Mouse (Mus musculus) hindbrain, postnatal 0 days (tissue): Measurements from ENCODE around the gene Elp4. TPM values are rescaled to one million over a fixed set of nuclear protein-coding genes. Genes with fewer than 3 reads are reported as not detected.
A peak's percentile ranks its signal among the peaks of the same experiment; 100 is the strongest.

ENCODE experiments used
- ATAC-seq: fragments of 200-750 bp; cut with Nextera tagmentation; 2 replicates; pipeline ENCODE4 v1.8.0; 2017; ENCODE audit warnings: mild to moderate bottlenecking, moderate TSS enrichment, moderate library complexity
- DNase-seq: peaks from one replicate; pipeline ENCODE4 v3.0.0-alpha.2; 2015; ENCODE audit warnings: low spot score
- H3K27ac ChIP-seq: fragments of 300-500 bp; sonication (generic); 2 replicates; pipeline ENCODE4 v1.5.1; 2014; ENCODE audit warnings: mild to moderate bottlenecking
- H3K27me3 ChIP-seq: fragments of 300-500 bp; sonication (generic); 2 replicates; pipeline ENCODE4 v1.6.1; 2014; ENCODE audit warnings: low read length, mixed read lengths; ENCODE audit not compliant: insufficient read depth
- H3K36me3 ChIP-seq: fragments of 300-500 bp; sonication (generic); 2 replicates; pipeline ENCODE4 v1.6.1; 2014; ENCODE audit warnings: low read length, mixed read lengths; ENCODE audit not compliant: insufficient read depth
- H3K4me1 ChIP-seq: fragments of 300-500 bp; sonication (generic); 2 replicates; pipeline ENCODE4 v1.6.1; 2014; ENCODE audit warnings: antibody characterized with exemption, low read length, mixed read lengths; ENCODE audit not compliant: insufficient read depth
- H3K4me2 ChIP-seq: fragments of 300-500 bp; sonication (generic); 2 replicates; pipeline ENCODE4 v1.6.1; 2014; ENCODE audit warnings: low read depth, mild to moderate bottlenecking, low read length, moderate library complexity, mixed read lengths
- H3K4me3 ChIP-seq: fragments of 300-500 bp; sonication (generic); 2 replicates; pipeline ENCODE4 v1.5.1; 2014; ENCODE audit warnings: low read length
- H3K9ac ChIP-seq: fragments of 300-500 bp; sonication (generic); replicated peaks from 2 replicates; pipeline ENCODE4 v1.6.1; 2014; ENCODE audit warnings: mild to moderate bottlenecking, low read length, moderate library complexity, mixed read lengths
- H3K9me3 ChIP-seq: fragments of 300-500 bp; sonication (generic); 2 replicates; pipeline ENCODE4 v1.6.1; 2016; ENCODE audit warnings: low read length, mixed read lengths
- CTCF ChIP-seq: IDR thresholded peaks from 2 replicates; pipeline ENCODE4 v1.5.1; 2016; ENCODE audit warnings: antibody characterized with exemption, control low read depth, low read depth
- WGBS: fragments of 180-500 bp; shearing (Covaris S2); extraction: QIAGEN DNeasy Blood & Tissue Kit; methylation state at CpG from one replicate; pipeline ENCODE4 v1.1.7; 2014; 5-methylcytosine and 5-hydroxymethylcytosine counted together
- polyA plus RNA-seq: library from polyadenylated mRNA; unstranded; fragments of >200 nt; fragmentation: Nextera tagmentation; extraction: Ambion mirVana; gene quantifications from 2 replicates; pipeline ENCODE4 v1.2.1, GENCODE M21; 2015
- total RNA-seq: library from RNA; depleted of rRNA; stranded (reverse); fragments of >200 nt; gene quantifications from 2 replicates; pipeline ENCODE4 v1.2.3, GENCODE M21; 2014

Gene Elp4
- total and polyA plus RNA-seq, 2 experiments from 2014 or later = 15.9 to 31.0 TPM

GRCm38 (mm10) chr2:105669881-105670730 is 234.3 kb downstream of the Elp4 start:
- Histone ChIP-seq H3K4me2 (peak overlapping the region; percentile 65), H3K36me3 (no peaks in the 10 kb centered on the region), H3K4me1 (peaks cover 4% of the 10 kb centered on the region; the same call in 1 of the 2 replicates), H3K9ac (peak overlapping the region; percentile 84), H3K9me3 (no peaks in the 10 kb centered on the region), H3K27ac (peak overlapping the region; percentile 68), H3K27me3 (peaks cover 39% of the 10 kb centered on the region), H3K4me3 (peak overlapping the region; percentile 60)
- WGBS = 8% methylated on average over 29 of the region's 29 CpGs
- ATAC-seq = no peak
- peak; percentile 15 for DNase-seq
- no peak for TF ChIP-seq CTCF

- Histone ChIP-seq H3K27me3 (peaks cover 40% of the 10 kb centered on the region), H3K4me3 (peak overlapping the region; percentile 60), H3K36me3 (no peaks in the 10 kb centered on the region), H3K4me2 (peak overlapping the region; percentile 65), H3K9ac (peak overlapping the region; percentile 84), H3K27ac (peak overlapping the region; percentile 68; the same call in 1 of the 2 replicates), H3K9me3 (no peaks in the 10 kb centered on the region), H3K4me1 (peaks cover 4% of the 10 kb centered on the region; the same call in 1 of the 2 replicates)
- WGBS = 2% methylated on average over 35 of the region's 35 CpGs
- DNase-seq (peak; percentile 34), ATAC-seq (no peak)
- TF ChIP-seq CTCF = no peak
Observed at GRCm38 (mm10) chr2:105669371-105669861, 234.9 kb downstream of the Elp4 start.

- Histone ChIP-seq H3K27me3 (peaks cover 43% of the 10 kb centered on the region), H3K9me3 (no peaks in the 10 kb centered on the region), H3K9ac (peak within 1 kb of the TSS; percentile 84), H3K4me2 (peak within 1 kb of the TSS; percentile 65), H3K4me3 (peak within 1 kb of the TSS; percentile 60), H3K27ac (peak within 1 kb of the TSS; percentile 68; the same call in 1 of the 2 replicates), H3K36me3 (no peaks in the 10 kb centered on the region), H3K4me1 (peaks cover 2% of the 10 kb centered on the region; the same call in 1 of the 2 replicates)
- no peak for TF ChIP-seq CTCF
- WGBS = 1% methylated on average over 44 of the region's 44 CpGs
- ATAC-seq (peak; percentile 62), DNase-seq (peak; percentile 79)
Observed at GRCm38 (mm10) chr2:105668271-105669270, 235.8 kb downstream of the Elp4 start, which contains the start of gene Pax6. Gene Pax6, plus strand, starts transcription at chr2:105668900.

- peak overlapping the region; percentile 65 for H3K4me2 ChIP-seq
- ATAC-seq = no peak
- WGBS = 1% methylated on average over 11 of the region's 11 CpGs
Observed at GRCm38 (mm10) chr2:105667626-105667950, 236.8 kb downstream of the Elp4 start.

GRCm38 (mm10) chr2:105666763-105667625 is 237.4 kb downstream of the Elp4 start:
- no peak for TF ChIP-seq CTCF
- peak overlapping the region; percentile 41 for H3K27ac ChIP-seq
- 5% methylated on average over 41 of the region's 41 CpGs for WGBS
- DNase-seq (peak; percentile 37), ATAC-seq (no peak)
- H3K27me3 ChIP-seq = peaks cover 46% of the 10 kb centered on the region
- no peaks in the 10 kb centered on the region for H3K9me3 ChIP-seq
- no peaks in the 10 kb centered on the region for H3K4me1 ChIP-seq
- no peaks in the 10 kb centered on the region for H3K36me3 ChIP-seq
- peak overlapping the region; percentile 15 for H3K4me3 ChIP-seq
- peak overlapping the region; percentile 65 for H3K4me2 ChIP-seq
- H3K9ac ChIP-seq = peak overlapping the region; percentile 10; the same call in 1 of the 2 replicates

More at GRCm38 (mm10) chr2:105667626-105667950, 236.8 kb downstream of the Elp4 start:
- peak overlapping the region; percentile 41; the same call in 1 of the 2 replicates for H3K27ac ChIP-seq
- H3K4me3 ChIP-seq = peak overlapping the region; percentile 15; the same call in 1 of the 2 replicates
- no peaks in the 10 kb centered on the region for H3K4me1 ChIP-seq
- peaks cover 46% of the 10 kb centered on the region for H3K27me3 ChIP-seq
- peak; percentile 41 for TF ChIP-seq CTCF
- no peak overlapping the region for H3K9ac ChIP-seq
- peak; percentile 46 for DNase-seq
- no peaks in the 10 kb centered on the region for H3K36me3 ChIP-seq
- no peaks in the 10 kb centered on the region for H3K9me3 ChIP-seq
